Mouse (Mus musculus) brain, embryonic 14.5 days (tissue): Measurements from ENCODE around the gene Nbeal2.

Source experiments
- CTCF ChIP-seq: fragments of 200-500 bp; IDR thresholded peaks from 2 replicates; pipeline ENCODE4 v1.5.1; 2012; ENCODE audit warnings: inconsistent platforms, mild to moderate bottlenecking, moderate library complexity, borderline replicate concordance; ENCODE audit not compliant: insufficient read depth, insufficient read length; ENCODE audit errors: extremely low read depth
- POLR2A ChIP-seq: fragments of 200-500 bp; IDR thresholded peaks from 2 replicates; pipeline ENCODE4 v1.6.1; 2012; ENCODE audit warnings: mild to moderate bottlenecking, inconsistent platforms, borderline replicate concordance; ENCODE audit not compliant: poor library complexity, insufficient read depth, insufficient read length, severe bottlenecking; ENCODE audit errors: extremely low read depth

GRCm38 (mm10) chr9:110695165-110695755, 41.3 kb upstream of the Nbeal2 start:
- TF ChIP-seq CTCF (no peak), POLR2A (no peak)
